Mouse (Mus musculus): ENCODE data around the gene Rad52.

The Rad52 gene

DNA sequence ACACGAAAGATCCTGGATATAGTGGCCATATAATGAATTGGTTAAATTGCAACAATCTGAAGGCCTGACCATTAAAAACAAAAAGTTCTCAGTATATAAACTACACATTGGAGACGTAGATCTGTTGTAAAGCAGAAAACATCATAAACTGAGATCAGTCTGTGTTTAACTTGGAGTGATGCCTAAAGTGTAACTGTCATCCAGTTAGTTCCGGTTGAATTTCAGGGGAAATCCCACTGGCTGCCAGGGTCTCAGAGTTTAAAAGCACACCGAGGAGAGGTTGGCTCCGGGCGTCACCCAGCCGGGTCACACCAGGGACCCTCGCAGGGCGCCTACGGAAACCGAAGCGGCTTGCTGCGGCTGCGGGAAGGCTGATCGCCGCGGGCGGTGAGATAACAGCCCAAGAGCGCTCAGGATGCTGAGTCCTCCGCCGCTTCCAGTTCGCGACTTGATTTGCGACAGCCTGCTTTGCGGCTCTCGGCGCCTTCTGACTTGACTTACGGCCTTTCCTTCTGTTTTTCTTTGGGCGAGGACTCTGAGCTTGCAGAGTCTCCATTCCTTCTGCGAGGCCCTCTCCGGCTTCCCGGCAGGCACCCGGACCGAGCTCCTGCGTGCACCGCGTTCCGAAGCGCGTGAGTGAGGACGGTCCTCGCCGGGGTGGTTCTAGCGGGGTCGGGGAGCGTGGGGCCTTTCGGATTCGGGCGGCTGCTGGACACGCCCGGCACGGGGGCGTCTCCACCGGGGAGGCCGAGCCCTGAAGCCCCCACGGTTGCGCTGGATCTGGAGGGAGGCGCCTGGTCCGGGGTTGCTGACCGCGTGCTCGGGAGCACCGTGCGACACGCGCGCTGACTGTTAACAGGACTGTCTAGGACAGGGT lies at the start of gene Rad52:
Gene Rad52 (plus strand): TSS at position 495 of the 877 bp plus-strand sequence.
- in situ Hi-C loops (cut with MboI) = no loop called here

GRCm38 (mm10) chr6:119854156-119854555 lies 48.3 kb upstream of the Rad52 start:
- in situ Hi-C loops (cut with MboI) = no loop called here

DNA sequence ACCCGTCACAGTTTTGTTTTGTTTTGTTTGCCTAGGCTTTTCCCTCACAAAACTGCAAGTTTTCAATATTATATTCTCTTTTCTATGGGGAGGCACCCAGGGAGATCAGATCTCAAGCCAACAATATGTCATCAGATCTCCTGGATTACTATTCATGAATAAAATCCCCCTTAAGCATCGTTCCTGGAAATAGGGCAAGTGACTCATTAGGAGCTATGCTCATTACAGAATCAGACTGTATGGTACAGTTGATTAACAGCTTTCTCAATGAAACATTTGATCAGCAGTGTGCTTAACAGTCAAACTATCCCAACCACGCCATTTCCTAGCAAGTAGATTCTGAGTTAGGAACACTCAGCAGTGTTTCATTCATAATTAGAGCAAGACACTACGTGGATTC lies 47.0 kb upstream of the Rad52 start:
- in situ Hi-C loops (cut with MboI) = no loop called here

DNA sequence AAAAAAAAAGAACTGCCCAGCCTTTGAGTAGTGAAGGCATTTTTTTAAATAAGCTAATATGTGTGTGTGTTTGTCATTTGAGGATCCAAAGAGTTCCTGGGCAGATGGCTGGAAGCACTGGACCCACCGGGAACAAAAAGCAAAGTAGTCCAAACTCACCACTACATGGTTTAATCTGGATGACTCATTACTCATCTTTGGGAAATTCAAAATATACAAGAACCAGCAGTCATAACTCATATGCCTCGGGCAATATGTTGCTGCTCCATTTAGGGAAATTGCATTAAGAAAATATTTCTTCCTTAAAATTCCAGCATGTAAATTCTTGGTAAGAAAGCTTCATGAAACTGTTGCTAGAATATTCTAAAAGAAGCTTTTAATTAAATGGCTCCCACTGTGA lies 42.3 kb upstream of the Rad52 start:
- in situ Hi-C loops (cut with MboI) = no loop called here

- in situ Hi-C loops (cut with MboI) = no loop called here
These were observed 41.0 kb upstream of the Rad52 start for GRCm38 (mm10) chr6:119861519-119861918.

DNA sequence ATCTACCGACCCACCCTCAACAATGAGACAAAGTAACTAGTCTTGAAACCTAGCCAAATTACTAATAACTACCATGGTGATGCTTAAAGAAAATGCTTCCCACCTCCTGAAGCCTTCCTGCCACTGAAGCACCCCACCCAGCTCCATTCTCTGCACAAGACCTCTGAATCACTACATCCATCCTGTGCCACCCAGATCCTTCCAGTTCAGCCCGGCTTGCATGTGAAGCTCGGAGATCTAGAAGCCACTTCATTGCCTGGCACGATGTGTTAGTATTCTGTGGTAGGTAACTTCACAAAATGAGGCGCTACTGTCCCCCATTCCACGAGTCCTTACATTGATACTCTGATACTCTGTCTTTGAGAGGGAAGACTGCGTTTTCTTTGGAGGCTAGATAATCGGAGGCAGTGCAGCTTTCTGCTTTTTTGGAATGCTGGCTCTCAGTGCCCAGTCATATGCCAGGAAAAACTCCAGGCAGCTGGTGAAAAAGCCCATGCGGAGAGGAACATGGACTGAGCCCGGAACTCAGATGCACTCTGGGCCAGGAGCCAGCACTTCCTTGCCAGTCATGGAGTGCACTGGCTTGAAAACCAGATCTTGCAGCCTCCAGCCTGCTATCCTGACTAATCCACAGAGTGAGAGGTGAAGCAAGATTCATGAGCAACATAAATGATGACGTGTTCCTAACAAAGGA lies 38.0 kb upstream of the Rad52 start:
- in situ Hi-C loops (cut with MboI) = no loop called here

- in situ Hi-C loops (cut with MboI) = no loop called here
These were observed 19.3 kb upstream of the Rad52 start for GRCm38 (mm10) chr6:119883151-119883550.

GRCm38 (mm10) chr6:119892711-119893110 lies 9.8 kb upstream of the Rad52 start:
- in situ Hi-C loops (cut with MboI) = no loop called here

DNA sequence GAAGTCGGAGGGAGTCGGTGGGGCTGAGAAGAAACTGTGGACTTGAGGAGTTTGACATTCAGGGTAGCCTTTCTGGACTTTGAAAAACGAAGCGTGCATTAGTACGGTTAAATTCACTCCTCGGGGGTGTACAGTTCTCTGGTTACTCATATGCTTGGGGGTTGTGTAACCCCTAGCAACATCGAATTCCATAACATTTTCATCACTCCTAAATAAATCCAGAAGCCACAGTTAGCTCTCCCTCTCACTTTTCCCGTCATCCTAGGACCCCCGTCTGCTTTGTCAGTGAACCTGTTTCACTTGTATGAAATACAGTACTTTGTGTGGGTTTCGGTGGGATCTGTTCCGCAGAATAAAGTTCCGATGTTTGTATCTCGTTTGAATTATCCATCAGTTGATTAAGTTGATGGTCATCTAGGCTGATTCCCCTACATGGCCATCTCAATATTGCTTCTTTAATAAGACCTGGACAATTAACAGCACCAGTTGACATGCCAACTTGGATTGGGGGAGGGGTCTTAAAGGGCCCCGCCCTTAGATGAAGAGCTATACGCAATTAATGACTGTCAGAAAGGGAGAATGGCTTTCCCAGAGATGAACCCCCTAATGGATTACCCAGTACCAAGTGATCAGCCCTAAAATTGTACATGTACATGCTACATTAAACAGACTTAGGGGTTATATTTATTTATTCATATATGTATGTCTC lies 737 bp downstream of the Rad52 start:
- in situ Hi-C loops (cut with MboI) = no loop called here

GRCm38 (mm10) chr6:119905461-119905860 lies 3.0 kb downstream of the Rad52 start:
- in situ Hi-C loops (cut with MboI) = no loop called here

DNA sequence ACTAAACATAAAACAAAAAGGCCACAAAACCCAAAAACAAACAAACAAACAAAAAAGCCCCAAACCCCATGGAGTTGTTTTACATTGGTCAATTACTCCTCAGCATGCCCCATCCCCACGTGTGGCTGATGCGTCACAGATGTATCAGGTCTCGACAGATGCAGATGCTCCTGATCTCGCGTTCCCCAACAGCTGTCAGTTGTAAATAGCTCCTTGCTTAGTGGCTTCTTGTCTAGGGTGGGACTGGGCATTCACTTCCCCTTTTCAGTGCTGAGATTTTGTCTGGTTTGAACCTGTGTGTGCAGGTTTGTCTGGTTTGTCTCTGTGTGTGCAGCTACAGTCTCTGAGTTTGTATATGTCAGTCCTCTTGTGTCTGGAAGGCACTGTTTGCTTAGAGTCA lies 9.5 kb downstream of the Rad52 start:
- in situ Hi-C loops (cut with MboI) = no loop called here

DNA sequence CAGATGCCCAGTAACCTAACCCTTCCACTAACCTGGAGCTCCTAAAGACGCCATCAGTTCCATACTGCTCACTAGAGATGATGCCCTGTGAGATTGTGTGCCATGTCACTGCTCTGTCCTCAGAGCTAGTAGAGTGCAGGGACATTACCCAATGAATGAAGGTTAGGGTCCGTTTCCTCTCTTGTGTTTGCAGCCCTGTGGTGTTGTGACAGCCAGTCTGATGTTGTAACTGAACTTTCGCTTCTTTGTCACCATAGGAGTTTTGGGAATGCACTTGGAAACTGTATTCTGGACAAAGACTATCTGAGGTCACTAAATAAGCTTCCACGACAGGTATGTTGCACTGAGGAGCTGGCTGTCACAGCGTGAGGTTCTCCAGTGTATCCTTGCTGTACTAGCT lies 13.2 kb downstream of the Rad52 start:
- in situ Hi-C loops (cut with MboI) = no loop called here

DNA sequence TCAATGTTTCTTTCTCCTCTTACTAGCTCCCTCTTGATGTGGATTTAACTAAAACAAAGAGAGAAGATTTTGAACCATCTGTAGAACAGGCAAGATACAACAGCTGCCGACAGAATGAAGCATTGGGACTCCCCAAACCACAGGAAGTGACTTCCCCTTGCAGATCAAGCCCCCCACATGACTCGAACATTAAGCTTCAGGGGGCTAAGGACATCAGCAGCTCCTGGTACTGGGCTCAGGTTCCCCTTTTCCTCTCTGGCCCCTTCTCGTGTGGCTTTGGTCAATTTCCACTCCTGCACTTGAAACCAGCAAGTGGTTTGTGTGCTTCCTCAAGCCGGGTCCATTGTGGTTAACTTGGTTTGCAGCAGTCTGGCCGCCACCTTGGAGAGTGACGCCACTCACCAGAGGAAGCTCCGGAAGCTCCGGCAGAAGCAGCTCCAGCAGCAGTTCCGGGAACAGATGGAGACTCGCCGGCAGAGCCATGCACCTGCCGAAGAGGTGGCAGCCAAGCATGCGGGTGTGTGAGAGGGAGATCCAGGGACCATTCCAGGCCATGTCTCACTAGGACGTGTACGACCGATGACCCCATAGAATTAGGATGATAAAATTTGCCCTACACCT lies 16.2 kb downstream of the Rad52 start:
- in situ Hi-C loops (cut with MboI) = no loop called here

DNA sequence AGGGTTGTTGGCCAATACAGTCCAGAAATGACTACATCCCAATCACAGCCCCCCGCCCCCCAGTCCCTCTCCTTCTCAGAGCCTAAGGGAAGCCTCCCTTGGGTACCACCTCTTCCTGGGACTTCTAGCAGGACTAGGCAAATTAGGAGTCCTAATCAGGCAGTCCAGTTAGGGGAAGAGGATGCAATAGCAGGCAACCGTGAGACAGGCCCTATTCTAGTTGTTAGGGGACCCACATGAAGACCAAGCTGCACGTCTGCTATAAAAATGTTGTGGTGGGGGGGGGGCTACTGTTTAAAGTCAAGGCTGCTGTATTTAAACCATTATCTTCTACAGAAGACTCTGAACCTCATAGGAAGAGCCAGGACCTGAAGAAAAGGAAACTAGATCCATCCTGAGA lies 19.6 kb downstream of the Rad52 start:
- in situ Hi-C loops (cut with MboI) = no loop called here

DNA sequence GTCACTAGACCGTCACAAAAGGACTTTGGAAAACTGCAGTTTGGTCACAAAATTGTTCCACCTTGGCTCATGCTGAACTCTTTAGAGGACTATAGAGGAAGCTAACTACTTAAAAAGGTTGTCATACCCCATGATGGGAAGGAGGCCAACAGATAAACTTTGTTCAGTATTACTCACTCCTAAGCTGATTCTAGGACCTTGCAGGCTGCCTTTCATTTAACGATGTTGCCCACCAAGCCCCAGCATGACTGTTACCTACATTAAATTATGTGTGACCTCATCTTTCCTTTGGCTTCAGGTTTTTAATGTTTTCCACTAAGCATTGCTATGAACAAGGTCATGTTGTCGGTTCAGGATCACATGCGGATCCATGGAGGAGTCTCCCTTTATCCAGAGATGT lies 20.0 kb downstream of the Rad52 start:
- in situ Hi-C loops (cut with MboI) = no loop called here

DNA sequence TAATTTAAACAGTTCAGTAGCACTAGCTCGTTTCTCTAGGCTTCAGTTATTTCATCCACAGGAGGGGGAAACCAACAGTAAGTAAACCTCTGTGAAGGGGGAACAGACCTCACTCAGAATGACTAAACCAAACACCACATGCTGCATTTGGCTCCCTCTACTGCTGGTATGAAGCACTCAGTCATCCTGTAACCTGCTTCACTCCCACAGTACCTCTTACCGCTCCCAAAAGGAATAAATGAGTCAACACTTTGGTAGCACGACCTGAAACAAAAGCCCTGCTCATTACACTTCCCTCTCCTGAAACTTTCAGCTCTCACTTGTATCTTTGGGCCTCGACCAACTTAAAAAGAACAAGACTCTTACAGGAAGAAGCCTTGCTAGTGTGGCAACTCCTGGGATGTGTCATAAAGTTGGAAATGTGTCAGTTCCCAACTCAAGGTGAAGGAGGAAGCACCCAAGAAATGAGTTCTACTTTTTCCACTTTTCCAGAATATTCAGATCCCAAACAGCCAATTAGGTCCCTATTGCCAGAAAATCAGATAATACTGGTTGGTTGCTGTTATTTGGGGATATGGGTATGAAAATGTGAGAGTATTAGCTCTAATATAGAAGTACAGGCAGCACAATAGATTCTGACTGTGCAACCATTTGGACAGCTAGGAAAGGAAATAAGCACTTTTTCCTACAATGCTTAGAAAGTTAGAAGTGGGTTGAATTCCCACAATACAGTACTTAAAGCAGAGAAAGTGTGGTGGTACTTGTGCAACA lies 21.9 kb downstream of the Rad52 start:
- in situ Hi-C loops (cut with MboI) = no loop called here
